Mouse (Mus musculus): ENCODE results near the gene Kctd15. TPM values are rescaled to one million over a fixed set of nuclear protein-coding genes. Genes with fewer than 3 reads are reported as not detected.

Kctd15 gene
- 1 to 10 TPM; 3.3 to 3.6 TPM for total RNA-seq (2021)
- long read RNA-seq, experiment 1, partial matches to known transcripts = 0 of 2 reads
- long read RNA-seq, experiment 1, other reads (novel, unspliced or antisense) = 1 of 2 reads
- long read RNA-seq, experiment 2, partial matches to known transcripts = 0 of 1 reads
- long read RNA-seq, experiment 2, other reads (novel, unspliced or antisense) = 0 of 1 reads

GRCm38 (mm10) chr7:34656632-34657031, at the start of gene Kctd15:
Kctd15 (minus strand) TSS chr7:34656732.
- DNase-seq = no peak

- DNase-seq = no peak
Measured at GRCm38 (mm10) chr7:34704401-34704800, 47.9 kb upstream of the Kctd15 start.

GRCm38 (mm10) chr7:34703437-34703836, 46.9 kb upstream of the Kctd15 start:
- no peak for DNase-seq

- DNase-seq = peak in 1 of 2 experiments; percentile 17
Measured at GRCm38 (mm10) chr7:34702718-34703351, 46.3 kb upstream of the Kctd15 start.

GRCm38 (mm10) chr7:34699888-34700287, 43.4 kb upstream of the Kctd15 start:
- DNase-seq = no peak

GRCm38 (mm10) chr7:34698221-34698620, 41.7 kb upstream of the Kctd15 start:
- no peak for DNase-seq

- DNase-seq = no peak
Measured at GRCm38 (mm10) chr7:34696086-34696485, 39.6 kb upstream of the Kctd15 start.

- no peak for DNase-seq
Measured at GRCm38 (mm10) chr7:34694898-34695297, 38.4 kb upstream of the Kctd15 start.

- no peak for DNase-seq
Measured at GRCm38 (mm10) chr7:34693916-34694315, 37.4 kb upstream of the Kctd15 start.

- no peak for DNase-seq
Measured at GRCm38 (mm10) chr7:34693072-34693471, 36.5 kb upstream of the Kctd15 start.

GRCm38 (mm10) chr7:34690111-34690510, 33.6 kb upstream of the Kctd15 start:
- DNase-seq = no peak

GRCm38 (mm10) chr7:34689028-34689427, 32.5 kb upstream of the Kctd15 start:
- peak in 1 of 2 experiments; percentile 9 for DNase-seq

GRCm38 (mm10) chr7:34685801-34686200, 29.3 kb upstream of the Kctd15 start:
- no peak for DNase-seq

GRCm38 (mm10) chr7:34685176-34685575, 28.6 kb upstream of the Kctd15 start:
- DNase-seq = no peak

- DNase-seq = no peak
Measured at GRCm38 (mm10) chr7:34680771-34681421, 24.4 kb upstream of the Kctd15 start.

- no peak for DNase-seq
Measured at GRCm38 (mm10) chr7:34679886-34680285, 23.4 kb upstream of the Kctd15 start.

- peak; percentile 66 to 87 for DNase-seq
Measured at GRCm38 (mm10) chr7:34675831-34676514, 19.4 kb upstream of the Kctd15 start.

- DNase-seq = no peak
Measured at GRCm38 (mm10) chr7:34675120-34675790, 18.7 kb upstream of the Kctd15 start.

- DNase-seq = no peak
Measured at GRCm38 (mm10) chr7:34672916-34673315, 16.4 kb upstream of the Kctd15 start.

- peak; percentile 82 to 95 for DNase-seq
Measured at GRCm38 (mm10) chr7:34671911-34672310, 15.4 kb upstream of the Kctd15 start.

- no peak for DNase-seq
Measured at GRCm38 (mm10) chr7:34670778-34671177, 14.2 kb upstream of the Kctd15 start.

- DNase-seq = no peak
Measured at GRCm38 (mm10) chr7:34669336-34669735, 12.8 kb upstream of the Kctd15 start.
